Mouse (Mus musculus) cortical plate, adult 2 months (tissue): ENCODE results near the gene Megf9.

Source experiments
- CTCF ChIP-seq: fragments of 200-500 bp; IDR thresholded peaks from 2 replicates; pipeline ENCODE4 v1.5.1; 2011; ENCODE audit warnings: mild to moderate bottlenecking, control low read depth, low read length; ENCODE audit not compliant: insufficient read depth; ENCODE audit errors: extremely low read depth
- POLR2A ChIP-seq: fragments of 200-500 bp; IDR thresholded peaks from 2 replicates; pipeline ENCODE4 v1.6.1; 2011; ENCODE audit warnings: mild to moderate bottlenecking, low read length, control low read depth; ENCODE audit not compliant: insufficient read depth; ENCODE audit errors: extremely low read depth

DNA sequence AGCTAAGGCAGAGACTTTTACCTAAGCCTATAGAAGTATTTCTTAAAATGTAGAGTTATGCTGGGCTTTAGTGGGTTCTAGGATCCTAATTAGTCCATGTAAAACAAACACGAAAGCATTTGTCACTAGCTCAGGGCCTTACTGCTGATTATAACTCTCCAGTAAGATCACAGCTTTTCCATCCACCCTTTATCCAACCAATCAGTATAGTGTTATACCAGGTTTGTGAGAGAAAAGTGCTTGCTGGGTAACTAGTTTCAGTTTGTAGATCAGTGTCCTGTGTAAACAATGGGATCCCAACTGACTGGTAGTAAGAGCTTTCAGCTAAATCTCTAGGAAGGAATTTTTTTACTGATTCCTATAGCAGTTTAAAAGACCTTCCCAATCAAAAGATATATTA lies 3.8 kb downstream of the Megf9 start:
- no peak for TF ChIP-seq POLR2A
- TF ChIP-seq CTCF = no peak
